Mouse (Mus musculus) limb, embryonic 10.5 days (tissue): ENCODE measurements at regions not wholly inside any gene's neighbourhood (a gene's known extent, or its start where the extent isn't known, plus 50 kb on each side); places are given as distances from the start of the nearest gene placed in this dataset.

Source experiments
- DNase-seq: peaks from one replicate; pipeline ENCODE4 v3.0.0-alpha.2; 2017; ENCODE audit warnings: low spot score
- H3K27ac ChIP-seq: fragments of 300-500 bp; sonication (generic); 2 replicates; pipeline ENCODE4 v1.5.1; 2016; ENCODE audit warnings: mild to moderate bottlenecking
- H3K27me3 ChIP-seq: fragments of 300-500 bp; sonication (generic); 2 replicates; pipeline ENCODE4 v1.6.1; 2016; ENCODE audit warnings: low read depth, mild to moderate bottlenecking; ENCODE audit not compliant: poor library complexity, severe bottlenecking
- H3K36me3 ChIP-seq: fragments of 300-500 bp; sonication (generic); 2 replicates; pipeline ENCODE4 v1.6.1; 2016; ENCODE audit warnings: mild to moderate bottlenecking, moderate library complexity
- H3K4me1 ChIP-seq: fragments of 300-500 bp; sonication (generic); 2 replicates; pipeline ENCODE4 v1.6.1; 2016
- H3K4me3 ChIP-seq: fragments of 300-500 bp; sonication (generic); 2 replicates; pipeline ENCODE4 v1.5.1; 2016; ENCODE audit warnings: mild to moderate bottlenecking, moderate library complexity
- H3K9me3 ChIP-seq: fragments of 300-500 bp; sonication (generic); replicated peaks from 2 replicates; pipeline ENCODE4 v1.6.1; 2016; ENCODE audit warnings: mild to moderate bottlenecking
- WGBS: fragments of 180-500 bp; shearing (Covaris S2); methylation state at CpG from one replicate; pipeline ENCODE4 v1.1.7; 2016; 5-methylcytosine and 5-hydroxymethylcytosine counted together

GRCm38 (mm10) chrX:56276348-56276747 is 63.7 kb upstream of the Gm773 start:
- no peaks in the 10 kb centered on the region for H3K9me3 ChIP-seq
- DNase-seq: peak; percentile 31
- no peaks in the 10 kb centered on the region for H3K36me3 ChIP-seq
- no peak overlapping the region for H3K4me3 ChIP-seq
- no peaks in the 10 kb centered on the region for H3K4me1 ChIP-seq
- H3K27me3 ChIP-seq: no peaks in the 10 kb centered on the region
- no peak overlapping the region for H3K27ac ChIP-seq

DNA sequence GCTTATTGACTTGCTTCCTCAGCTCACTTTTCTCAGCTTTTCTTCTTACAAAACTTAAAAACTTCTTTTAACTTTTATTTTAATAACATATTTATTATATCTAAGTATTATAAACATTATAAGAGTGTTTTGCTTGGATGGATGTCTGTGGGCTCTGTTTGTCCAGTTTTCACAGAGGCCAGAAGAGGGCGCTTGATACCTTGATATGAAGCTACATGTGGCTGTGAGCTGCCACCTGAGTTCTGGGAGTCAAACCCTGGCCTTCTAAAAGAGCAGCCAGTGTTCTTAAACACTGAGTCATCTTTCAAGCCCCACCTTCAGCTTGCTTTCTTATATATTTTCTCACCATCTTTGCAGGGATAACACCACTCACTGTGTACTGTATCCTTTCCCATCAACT is 61.5 kb upstream of the Gm773 start:
- no peaks in the 10 kb centered on the region for H3K9me3 ChIP-seq
- no peak overlapping the region for H3K27ac ChIP-seq
- H3K27me3 ChIP-seq: no peaks in the 10 kb centered on the region
- no peaks in the 10 kb centered on the region for H3K4me1 ChIP-seq
- WGBS: 6% methylated on average over 1 of the region's 1 CpGs
- peak; percentile 27 for DNase-seq
- no peak overlapping the region for H3K4me3 ChIP-seq
- H3K36me3 ChIP-seq: no peaks in the 10 kb centered on the region

DNA sequence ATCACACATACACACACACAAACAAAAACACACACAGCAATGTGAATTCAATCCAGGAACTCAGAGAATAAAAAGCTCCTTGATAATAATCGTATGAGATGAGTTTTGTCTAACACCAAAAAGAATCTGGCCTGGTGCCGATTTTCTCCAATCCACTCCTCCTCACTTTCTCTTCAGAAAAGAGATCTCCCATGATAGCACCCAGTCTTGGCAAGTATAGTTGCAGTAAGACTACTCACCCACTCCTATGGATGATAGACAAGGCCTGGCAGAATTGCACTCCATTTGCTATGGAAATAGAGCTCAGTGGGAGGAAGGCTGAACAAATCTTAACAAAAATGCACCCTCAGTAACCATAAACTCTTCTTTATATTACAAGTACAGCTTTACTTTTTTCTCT is 57.0 kb upstream of the Gm773 start:
- no peaks in the 10 kb centered on the region for H3K4me1 ChIP-seq
- no peaks in the 10 kb centered on the region for H3K27me3 ChIP-seq
- WGBS: 91% methylated on average over 2 of the region's 2 CpGs
- no peak overlapping the region for H3K4me3 ChIP-seq
- H3K36me3 ChIP-seq: no peaks in the 10 kb centered on the region
- no peak for DNase-seq
- H3K27ac ChIP-seq: no peak overlapping the region
- no peaks in the 10 kb centered on the region for H3K9me3 ChIP-seq
